Mouse (Mus musculus) embryonic facial prominence, embryonic 13.5 days (tissue): ENCODE data around the gene Bloc1s4. TPM values are rescaled to one million over a fixed set of nuclear protein-coding genes. Genes with fewer than 3 reads are reported as not detected.

Experiments used
- ATAC-seq: fragments of 200-750 bp; cut with Nextera tagmentation; 2 replicates; pipeline ENCODE4 v1.8.0; 2017; ENCODE audit warnings: low read depth; ENCODE audit not compliant: insufficient number of reproducible peaks, insufficient read depth, low FRiP score, low TSS enrichment
- H3K27ac ChIP-seq: fragments of 300-500 bp; sonication (generic); 2 replicates; pipeline ENCODE4 v1.5.1; 2015; ENCODE audit warnings: moderate library complexity, mild to moderate bottlenecking, inconsistent platforms
- H3K27me3 ChIP-seq: fragments of 300-500 bp; sonication (generic); 2 replicates; pipeline ENCODE4 v1.6.1; 2015; ENCODE audit warnings: mild to moderate bottlenecking, inconsistent platforms
- H3K36me3 ChIP-seq: fragments of 300-500 bp; sonication (generic); 2 replicates; pipeline ENCODE4 v1.6.1; 2015; ENCODE audit warnings: mild to moderate bottlenecking, inconsistent platforms
- H3K4me1 ChIP-seq: fragments of 300-500 bp; sonication (generic); 2 replicates; pipeline ENCODE4 v1.6.1; 2015; ENCODE audit warnings: inconsistent platforms
- H3K4me2 ChIP-seq: fragments of 300-500 bp; sonication (generic); 2 replicates; pipeline ENCODE4 v1.6.1; 2015; ENCODE audit warnings: moderate library complexity, mild to moderate bottlenecking, inconsistent platforms
- H3K4me3 ChIP-seq: fragments of 300-500 bp; sonication (generic); 2 replicates; pipeline ENCODE4 v1.5.1; 2015; ENCODE audit warnings: mild to moderate bottlenecking, inconsistent platforms
- H3K9ac ChIP-seq: fragments of 300-500 bp; sonication (generic); 2 replicates; pipeline ENCODE4 v1.6.1; 2015; ENCODE audit warnings: mild to moderate bottlenecking, inconsistent platforms
- H3K9me3 ChIP-seq: fragments of 300-500 bp; sonication (generic); 2 replicates; pipeline ENCODE4 v1.6.1; 2016; ENCODE audit warnings: inconsistent platforms
- WGBS: fragments of 180-500 bp; shearing (Covaris S2); methylation state at CpG from one replicate; pipeline ENCODE4 v1.1.7; 2015; ENCODE audit warnings: mixed read lengths; 5-methylcytosine and 5-hydroxymethylcytosine counted together
- polyA plus RNA-seq: library from polyadenylated mRNA; unstranded; fragments of >200 nt; fragmentation: Nextera tagmentation; extraction: Ambion mirVana; gene quantifications from 2 replicates; pipeline ENCODE4 v1.2.1, GENCODE M21; 2015

Bloc1s4 gene
- polyA plus RNA-seq, 1 experiment from 2014 or later: 28.3 TPM

- WGBS: 61% methylated on average over 2 of the region's 2 CpGs
- Histone ChIP-seq H3K9ac (no peak overlapping the region), H3K4me1 (no peaks in the 10 kb centered on the region), H3K36me3 (no peaks in the 10 kb centered on the region), H3K27ac (no peak overlapping the region), H3K4me3 (no peak overlapping the region), H3K9me3 (no peaks in the 10 kb centered on the region), H3K27me3 (no peaks in the 10 kb centered on the region), H3K4me2 (no peak overlapping the region)
- no peak for ATAC-seq
These were observed 21.3 kb downstream of the Bloc1s4 start for GRCm38 (mm10) chr5:36727136-36727535.

DNA sequence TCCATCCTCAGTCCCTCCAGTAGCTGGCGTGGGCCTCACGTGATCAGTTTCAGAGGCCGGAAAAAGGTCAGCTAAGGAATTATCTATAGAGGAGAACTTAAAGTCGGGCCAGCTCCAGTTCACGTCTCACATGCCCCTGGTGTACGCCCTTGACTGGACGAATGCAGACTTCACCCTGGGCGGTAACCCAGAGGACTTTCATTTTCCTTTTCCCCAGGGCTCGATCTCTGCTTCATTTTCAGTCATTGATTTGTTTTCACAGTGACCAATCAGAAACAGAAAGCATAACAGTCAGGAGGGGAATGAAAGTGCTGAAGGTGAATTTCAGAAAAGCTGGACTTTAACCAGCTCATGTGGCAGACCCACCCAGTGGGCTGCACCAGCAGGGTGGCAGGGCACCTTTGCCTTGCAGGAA lies 22.1 kb downstream of the Bloc1s4 start:
- Histone ChIP-seq H3K27me3 (no peaks in the 10 kb centered on the region), H3K27ac (no peak overlapping the region), H3K9me3 (no peaks in the 10 kb centered on the region), H3K4me3 (no peak overlapping the region), H3K9ac (no peak overlapping the region), H3K4me2 (no peak overlapping the region), H3K4me1 (no peaks in the 10 kb centered on the region), H3K36me3 (no peaks in the 10 kb centered on the region)
- no peak for ATAC-seq
- 55% methylated on average over 9 of the region's 9 CpGs for WGBS

DNA sequence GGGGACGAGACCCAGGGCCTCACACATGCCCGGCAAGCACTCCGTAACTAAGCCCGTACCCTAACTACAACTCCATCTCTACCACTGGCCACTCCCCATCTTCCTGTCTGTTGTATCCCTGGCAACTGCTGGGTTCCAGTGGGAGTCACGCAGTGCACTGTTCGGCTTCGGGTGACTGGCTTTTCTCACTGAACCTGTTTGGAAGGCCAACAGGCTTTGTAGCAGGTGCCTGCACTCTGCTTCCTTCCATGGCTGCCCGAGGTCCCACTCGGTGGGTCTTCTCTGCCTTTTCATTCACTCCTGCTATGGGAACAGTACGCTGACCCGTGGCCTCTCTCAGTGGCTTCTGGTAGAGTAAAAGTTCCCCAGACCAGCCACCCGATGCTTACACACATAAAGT lies 22.6 kb downstream of the Bloc1s4 start:
- 69% methylated on average over 12 of the region's 12 CpGs for WGBS
- no peak overlapping the region for H3K4me3 ChIP-seq
- ATAC-seq: no peak
- no peaks in the 10 kb centered on the region for H3K27me3 ChIP-seq
- H3K9ac ChIP-seq: no peak overlapping the region
- no peaks in the 10 kb centered on the region for H3K4me1 ChIP-seq
- H3K4me2 ChIP-seq: no peak overlapping the region
- no peaks in the 10 kb centered on the region for H3K36me3 ChIP-seq
- H3K9me3 ChIP-seq: no peaks in the 10 kb centered on the region
- H3K27ac ChIP-seq: no peak overlapping the region

- 65% methylated on average over 7 of the region's 7 CpGs for WGBS
- no peak overlapping the region for H3K4me3 ChIP-seq
- H3K36me3 ChIP-seq: no peaks in the 10 kb centered on the region
These were observed 24.2 kb downstream of the Bloc1s4 start for GRCm38 (mm10) chr5:36724274-36724673.

GRCm38 (mm10) chr5:36723356-36723755 lies 25.1 kb downstream of the Bloc1s4 start:
- Histone ChIP-seq H3K9me3 (no peaks in the 10 kb centered on the region), H3K4me2 (no peak overlapping the region), H3K36me3 (no peaks in the 10 kb centered on the region), H3K4me3 (no peak overlapping the region), H3K27me3 (no peaks in the 10 kb centered on the region), H3K4me1 (no peaks in the 10 kb centered on the region), H3K9ac (no peak overlapping the region), H3K27ac (no peak overlapping the region)
- no peak for ATAC-seq
- 57% methylated on average over 9 of the region's 9 CpGs for WGBS

More at GRCm38 (mm10) chr5:36724274-36724673, 24.2 kb downstream of the Bloc1s4 start:
- Histone ChIP-seq H3K4me2 (no peak overlapping the region), H3K27me3 (no peaks in the 10 kb centered on the region), H3K9ac (no peak overlapping the region), H3K9me3 (no peaks in the 10 kb centered on the region), H3K27ac (no peak overlapping the region), H3K4me1 (no peaks in the 10 kb centered on the region)
- no peak for ATAC-seq

- no peak overlapping the region for H3K9ac ChIP-seq
- no peaks in the 10 kb centered on the region for H3K4me1 ChIP-seq
- H3K9me3 ChIP-seq: no peaks in the 10 kb centered on the region
- H3K27ac ChIP-seq: no peak overlapping the region
- H3K4me3 ChIP-seq: no peak overlapping the region
- no peak for ATAC-seq
- WGBS: 69% methylated on average over 6 of the region's 6 CpGs
- no peaks in the 10 kb centered on the region for H3K36me3 ChIP-seq
- H3K27me3 ChIP-seq: no peaks in the 10 kb centered on the region
- no peak overlapping the region for H3K4me2 ChIP-seq
These were observed 26.0 kb downstream of the Bloc1s4 start for GRCm38 (mm10) chr5:36722415-36722856.

GRCm38 (mm10) chr5:36720710-36721375 lies 27.6 kb downstream of the Bloc1s4 start:
- no peaks in the 10 kb centered on the region for H3K36me3 ChIP-seq
- H3K4me3 ChIP-seq: no peak overlapping the region
- H3K27me3 ChIP-seq: no peaks in the 10 kb centered on the region
- H3K9ac ChIP-seq: no peak overlapping the region
- WGBS: 81% methylated on average over 5 of the region's 5 CpGs
- no peaks in the 10 kb centered on the region for H3K9me3 ChIP-seq
- H3K4me1 ChIP-seq: no peaks in the 10 kb centered on the region
- ATAC-seq: no peak
- H3K4me2 ChIP-seq: no peak overlapping the region
- no peak overlapping the region for H3K27ac ChIP-seq

- H3K27me3 ChIP-seq: no peaks in the 10 kb centered on the region
- no peaks in the 10 kb centered on the region for H3K9me3 ChIP-seq
- no peak overlapping the region for H3K9ac ChIP-seq
- no peaks in the 10 kb centered on the region for H3K36me3 ChIP-seq
- no peak for ATAC-seq
- H3K4me3 ChIP-seq: no peak overlapping the region
- 92% methylated on average over 5 of the region's 5 CpGs for WGBS
- no peaks in the 10 kb centered on the region for H3K4me1 ChIP-seq
- no peak overlapping the region for H3K4me2 ChIP-seq
- H3K27ac ChIP-seq: no peak overlapping the region
These were observed 28.2 kb downstream of the Bloc1s4 start for GRCm38 (mm10) chr5:36720219-36720618.

DNA sequence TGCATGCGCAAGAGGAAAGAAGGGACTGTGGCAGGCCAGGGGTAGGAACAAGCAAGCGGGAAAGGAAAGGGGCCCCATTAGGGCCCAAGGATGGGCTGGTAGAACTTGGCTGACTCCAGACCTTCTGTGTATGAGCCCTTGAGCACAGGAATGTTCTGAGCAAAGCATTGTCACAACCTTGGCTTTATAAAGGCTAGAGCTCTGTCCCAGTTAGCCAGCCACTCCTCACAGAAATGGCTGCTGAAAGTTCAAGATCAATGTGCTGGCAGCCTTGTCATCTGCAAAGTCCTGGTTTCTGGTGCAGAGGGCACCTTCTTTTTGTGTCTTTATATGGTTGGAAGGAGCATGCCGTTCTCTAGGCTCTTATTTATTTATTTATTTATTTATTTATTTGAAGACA lies 28.8 kb downstream of the Bloc1s4 start:
- Histone ChIP-seq H3K27ac (no peak overlapping the region), H3K4me2 (no peak overlapping the region), H3K4me3 (no peak overlapping the region), H3K9ac (no peak overlapping the region), H3K27me3 (no peaks in the 10 kb centered on the region), H3K4me1 (no peaks in the 10 kb centered on the region), H3K36me3 (no peaks in the 10 kb centered on the region), H3K9me3 (no peaks in the 10 kb centered on the region)
- no peak for ATAC-seq
- 89% methylated on average over 3 of the region's 3 CpGs for WGBS

GRCm38 (mm10) chr5:36719135-36719534 lies 29.3 kb downstream of the Bloc1s4 start:
- H3K36me3 ChIP-seq: no peaks in the 10 kb centered on the region
- 77% methylated on average over 5 of the region's 5 CpGs for WGBS
- no peak overlapping the region for H3K27ac ChIP-seq
- H3K9me3 ChIP-seq: no peaks in the 10 kb centered on the region
- H3K4me2 ChIP-seq: no peak overlapping the region
- ATAC-seq: no peak
- no peaks in the 10 kb centered on the region for H3K4me1 ChIP-seq
- no peaks in the 10 kb centered on the region for H3K27me3 ChIP-seq
- H3K4me3 ChIP-seq: no peak overlapping the region
- H3K9ac ChIP-seq: no peak overlapping the region

GRCm38 (mm10) chr5:36717889-36718288 lies 30.6 kb downstream of the Bloc1s4 start:
- H3K27ac ChIP-seq: no peak overlapping the region
- H3K9me3 ChIP-seq: no peaks in the 10 kb centered on the region
- H3K4me1 ChIP-seq: peaks cover 5% of the 10 kb centered on the region
- H3K36me3 ChIP-seq: no peaks in the 10 kb centered on the region
- no peaks in the 10 kb centered on the region for H3K27me3 ChIP-seq
- H3K4me3 ChIP-seq: no peak overlapping the region
- no peak overlapping the region for H3K4me2 ChIP-seq
- 66% methylated on average over 3 of the region's 3 CpGs for whole genome bisulfite sequencing
- no peak overlapping the region for H3K9ac ChIP-seq
- ATAC-seq: no peak

DNA sequence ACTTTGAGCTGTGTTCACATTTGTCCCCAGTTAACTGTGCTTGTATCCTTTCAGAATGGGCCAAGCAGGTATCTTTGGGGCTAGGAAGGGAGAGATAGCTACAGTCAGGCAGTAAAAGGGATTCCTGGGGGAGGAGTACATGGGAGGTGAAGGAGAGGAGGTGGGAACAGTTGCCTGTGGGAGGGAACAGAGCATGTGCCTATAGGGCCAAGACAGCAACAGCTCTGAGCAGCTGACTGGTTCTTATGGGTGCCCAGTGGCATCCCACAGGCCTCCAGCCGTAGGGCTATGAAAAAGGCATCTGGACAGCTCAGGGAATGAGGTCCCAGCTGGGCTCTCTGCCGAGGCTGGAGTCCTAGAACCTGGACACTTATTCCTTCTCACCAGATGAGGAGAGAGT lies 31.6 kb downstream of the Bloc1s4 start:
- Histone ChIP-seq H3K4me3 (no peak overlapping the region), H3K27me3 (no peaks in the 10 kb centered on the region), H3K4me2 (no peak overlapping the region), H3K36me3 (no peaks in the 10 kb centered on the region), H3K9ac (no peak overlapping the region), H3K9me3 (no peaks in the 10 kb centered on the region), H3K4me1 (peaks cover 12% of the 10 kb centered on the region), H3K27ac (no peak overlapping the region)
- WGBS: 78% methylated on average over 2 of the region's 2 CpGs
- ATAC-seq: no peak
